Mouse (Mus musculus) A20 (cell line): ENCODE measurements at regions not wholly inside any gene's neighbourhood (a gene's known extent, or its start where the extent isn't known, plus 50 kb on each side); places are given as distances from the start of the nearest gene placed in this dataset.
"Not testable (repeated sequence)": the region's sequence is repeated elsewhere in the genome, so short reads cannot be mapped to it uniquely, and the experiment has no call there.

Experiments
- DNase-seq: peaks from one replicate; pipeline ENCODE4 v3.0.0-alpha.2; 2011; ENCODE audit warnings: low read depth, low spot score

DNA sequence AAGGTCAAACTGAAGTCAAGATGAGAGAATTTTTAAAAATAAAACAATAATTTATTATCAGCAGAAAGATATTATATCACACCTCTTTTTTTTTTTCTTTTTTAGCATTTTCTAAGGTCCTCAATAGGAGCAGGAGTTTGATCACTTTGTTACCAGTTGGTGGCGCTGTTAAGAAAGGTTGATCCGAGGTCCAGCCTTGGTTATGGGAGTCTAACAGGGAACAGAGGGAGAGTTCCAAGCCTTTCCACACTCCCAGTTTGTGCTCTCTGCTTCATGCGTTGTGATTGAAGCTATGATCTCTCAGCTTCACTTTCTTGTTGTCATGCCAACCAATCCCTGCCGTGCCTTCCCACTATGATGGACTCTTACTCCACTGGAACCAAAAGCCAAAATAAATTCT lies 83.8 kb downstream of the Fam174a start:
- DNase-seq: peak; percentile 49

DNA sequence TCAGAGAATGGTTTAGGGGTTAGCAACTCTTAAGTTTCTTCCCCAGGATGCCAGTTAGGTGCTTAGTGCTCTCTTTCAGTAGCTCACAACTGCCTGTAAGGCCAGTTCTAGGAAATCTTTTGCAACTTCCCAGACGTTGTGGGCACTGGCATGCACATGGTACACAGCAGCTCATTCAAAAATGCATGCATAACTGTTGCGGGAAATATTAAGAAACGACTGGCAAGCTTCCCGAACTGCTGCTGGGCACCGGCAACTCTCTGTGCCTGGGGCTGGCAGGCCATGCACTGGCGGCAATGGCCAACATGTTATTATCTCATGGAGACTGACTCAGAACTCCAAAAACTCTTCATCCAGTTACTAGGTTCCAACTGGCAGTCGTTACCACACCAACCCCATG lies 86.3 kb downstream of the Fam174a start:
- DNase-seq: no peak

DNA sequence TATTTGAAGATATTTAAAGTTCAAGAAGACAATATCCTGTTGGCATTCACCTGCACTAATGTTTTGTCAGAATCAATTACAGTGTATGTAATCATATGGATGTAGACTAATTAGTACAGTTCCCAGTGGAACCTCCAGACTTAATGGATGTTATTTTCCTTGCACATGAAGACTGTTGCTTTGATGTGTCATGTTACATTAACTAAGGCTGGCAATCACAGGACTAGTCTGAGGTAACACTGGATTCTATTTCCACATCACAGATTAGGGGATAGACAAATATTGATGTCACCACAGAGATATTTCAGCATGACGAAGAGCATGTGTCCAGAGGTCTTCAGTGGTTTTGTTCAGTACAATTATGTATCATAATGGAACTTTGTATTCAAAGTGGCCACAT lies 108.8 kb downstream of the Fam174a start:
- DNase-seq: no peak

DNA sequence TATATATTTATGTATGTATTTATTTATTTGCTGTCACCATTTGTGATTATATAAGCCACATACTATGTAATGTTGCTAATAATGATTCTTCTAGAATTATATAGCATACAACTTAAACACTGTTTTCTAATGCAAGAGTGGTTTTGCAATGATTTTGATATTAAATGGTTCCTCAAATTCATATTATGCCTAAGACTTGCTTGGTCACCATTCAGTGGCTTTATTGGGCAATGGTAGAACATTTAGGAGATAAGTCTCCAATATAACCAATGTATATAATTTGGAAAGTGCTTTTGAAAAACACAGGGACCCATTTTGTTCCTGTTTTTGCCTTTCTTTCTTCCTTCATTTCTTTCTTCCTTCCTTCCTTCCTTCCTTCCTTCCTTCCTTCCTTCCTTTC lies 112.0 kb downstream of the Fam174a start:
- DNase-seq: no peak

DNA sequence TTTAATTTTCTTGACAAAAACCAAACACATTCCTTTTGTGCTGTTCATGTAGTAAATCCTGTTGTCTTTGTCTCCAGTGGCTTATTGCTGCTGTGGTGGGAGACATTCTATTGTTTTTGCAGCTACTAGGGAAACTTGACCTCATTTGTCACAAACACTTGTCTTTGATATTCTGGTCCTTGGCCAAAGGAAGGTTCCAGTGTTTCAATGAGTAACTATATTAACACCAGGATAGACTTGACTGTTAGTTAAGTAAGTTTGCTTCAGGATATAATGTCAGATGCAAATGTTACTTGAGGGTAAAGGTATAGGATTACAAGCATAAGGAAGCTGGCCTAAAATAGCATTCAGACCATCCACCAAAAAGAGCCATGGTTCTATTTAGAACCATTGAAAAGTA lies 123.7 kb downstream of the Fam174a start:
- peak; percentile 22 for DNase-seq

DNA sequence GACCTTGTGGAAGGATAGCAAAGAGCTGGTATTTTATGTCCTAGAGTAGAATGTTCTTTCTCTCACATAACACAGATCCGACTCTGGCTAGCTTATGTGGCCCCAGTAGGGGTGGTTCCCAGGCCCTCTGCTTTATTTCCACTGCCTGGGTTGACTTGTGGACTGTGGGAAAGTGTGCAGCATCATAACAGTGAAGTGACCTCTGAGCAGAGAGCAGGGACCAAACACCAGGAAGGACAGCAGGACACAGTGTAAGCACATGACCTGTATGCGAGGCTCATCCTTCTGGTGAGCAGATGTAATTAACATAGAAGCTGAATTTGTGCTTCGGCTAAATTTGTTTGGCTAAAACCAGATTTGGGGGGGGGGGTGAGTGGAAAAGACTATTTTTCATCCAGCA lies 132.1 kb downstream of the Fam174a start:
- no peak for DNase-seq

DNA sequence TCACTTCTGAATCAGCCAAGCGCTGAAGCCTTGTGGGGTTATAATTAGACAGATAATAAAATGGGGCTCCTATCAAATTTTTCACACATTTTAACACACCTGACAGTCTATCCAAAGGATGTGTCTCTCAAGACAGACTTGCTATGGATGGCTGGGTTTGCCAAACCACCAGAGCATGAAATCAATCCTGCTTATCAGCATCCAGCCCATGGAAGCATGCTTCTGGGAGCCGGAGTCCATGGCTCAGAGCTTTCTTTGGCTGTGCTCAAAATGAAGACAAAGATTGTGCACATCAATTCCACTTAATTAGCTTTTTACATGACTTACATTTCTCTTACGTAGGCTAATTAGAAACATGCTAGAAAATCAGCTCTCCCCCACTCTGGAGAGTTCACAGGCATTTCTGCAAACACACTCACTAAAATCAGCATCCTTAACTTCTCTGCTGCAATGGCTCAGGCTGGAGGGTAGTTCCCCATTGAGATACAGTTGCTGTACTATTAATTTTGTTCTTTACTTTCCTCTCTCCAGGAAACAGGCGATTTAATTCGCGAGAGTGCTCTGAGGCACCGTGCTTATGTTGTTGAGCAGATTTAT lies 135.6 kb downstream of the Fam174a start:
- peak; percentile 18 for DNase-seq

DNA sequence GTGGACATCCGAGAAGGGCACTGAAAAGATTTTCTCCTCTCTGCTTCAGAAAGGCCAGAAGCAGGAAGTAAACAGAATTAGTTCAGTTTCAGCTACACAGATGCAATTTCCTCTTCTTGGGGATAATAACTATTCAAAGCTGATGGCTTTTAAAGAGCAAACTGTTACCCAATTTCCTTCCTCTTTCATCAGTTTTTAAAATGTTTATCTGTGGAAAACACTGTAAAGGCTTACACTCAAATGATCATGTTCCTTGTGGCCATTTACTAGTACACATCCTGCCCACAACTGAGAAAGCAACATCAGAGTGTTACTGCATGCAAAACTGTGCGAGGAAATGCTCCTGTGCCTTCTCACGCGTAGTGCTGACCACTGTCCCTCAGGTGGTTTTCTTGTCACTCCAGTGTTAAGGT lies 137.5 kb downstream of the Fam174a start:
- peak; percentile 76 for DNase-seq

DNA sequence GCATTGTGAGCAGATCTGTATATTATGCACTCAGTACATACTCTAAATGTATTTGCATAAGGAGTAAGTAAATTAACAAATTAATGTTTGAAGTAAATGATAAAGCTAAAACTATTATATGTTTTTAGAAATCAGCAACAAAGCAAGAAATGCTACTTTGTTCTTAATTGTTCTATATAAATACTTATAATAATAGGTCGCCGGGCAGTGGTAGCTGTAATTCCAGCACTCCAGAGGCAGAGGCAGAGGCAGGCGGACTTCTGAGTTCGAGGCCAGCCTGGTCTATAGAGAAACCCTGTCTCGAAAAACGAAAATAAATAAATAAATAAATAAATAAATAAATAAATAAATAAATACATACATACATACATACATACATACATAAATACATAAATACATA lies 138.3 kb downstream of the Fam174a start:
- peak; percentile 91 for DNase-seq

DNA sequence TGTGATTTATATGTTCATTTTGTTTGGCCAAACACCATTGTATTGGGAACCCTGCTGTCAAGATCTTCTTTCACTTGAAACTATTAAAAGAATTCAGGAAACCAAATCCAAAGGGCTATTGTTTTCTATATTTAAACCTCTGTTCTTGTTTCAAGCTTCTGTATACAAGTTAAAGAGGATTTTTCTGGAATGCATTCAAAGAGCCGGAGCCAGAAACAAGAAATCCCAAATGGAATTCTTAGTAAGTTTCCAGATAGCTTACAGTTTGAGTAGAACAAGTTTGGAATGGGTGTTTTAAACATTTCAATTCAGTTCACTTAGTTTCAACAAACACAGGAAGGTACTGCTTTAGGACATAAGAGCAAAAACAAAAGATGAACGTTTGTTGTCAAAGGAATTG lies 140.8 kb downstream of the Fam174a start:
- no peak for DNase-seq

DNA sequence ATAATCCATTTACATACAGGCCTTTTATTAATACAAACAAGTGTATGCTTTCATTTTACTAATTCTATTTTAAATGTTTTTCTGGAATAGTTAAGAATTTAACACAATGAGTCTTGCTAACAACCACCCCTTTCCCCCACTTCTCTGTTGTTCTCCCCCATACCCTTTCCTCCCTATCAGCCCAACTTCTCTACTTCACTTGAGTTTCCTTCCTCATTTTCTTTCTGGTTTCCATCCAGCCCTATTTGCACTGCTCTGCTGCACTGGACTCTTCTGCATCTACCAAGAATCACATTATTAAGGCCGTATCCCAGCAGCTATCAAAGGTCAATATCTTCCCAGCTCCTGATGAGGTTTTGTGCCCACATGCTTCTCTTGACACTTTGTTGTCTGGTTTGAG lies 145.9 kb downstream of the Fam174a start:
- DNase-seq: peak; percentile 12

DNA sequence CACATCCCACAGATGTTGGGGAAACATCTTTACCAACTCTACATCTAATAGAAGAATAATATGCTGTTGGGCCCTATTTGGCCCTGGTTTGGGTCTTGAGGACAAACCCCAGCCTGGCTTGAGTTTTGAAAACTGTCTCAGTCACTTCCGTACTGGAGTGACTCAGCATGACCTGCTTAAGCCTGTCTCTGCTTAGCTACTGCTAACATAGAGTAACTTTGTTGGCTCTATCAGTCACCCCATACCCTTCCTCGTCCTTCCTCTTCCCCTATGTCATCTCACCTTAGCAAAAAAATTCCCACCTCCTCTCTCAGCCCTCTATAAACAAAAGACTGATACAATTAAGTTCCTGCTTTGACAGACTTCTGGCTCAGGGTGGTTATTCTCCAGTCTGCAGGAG lies 154.7 kb downstream of the Fam174a start:
- DNase-seq: no peak

DNA sequence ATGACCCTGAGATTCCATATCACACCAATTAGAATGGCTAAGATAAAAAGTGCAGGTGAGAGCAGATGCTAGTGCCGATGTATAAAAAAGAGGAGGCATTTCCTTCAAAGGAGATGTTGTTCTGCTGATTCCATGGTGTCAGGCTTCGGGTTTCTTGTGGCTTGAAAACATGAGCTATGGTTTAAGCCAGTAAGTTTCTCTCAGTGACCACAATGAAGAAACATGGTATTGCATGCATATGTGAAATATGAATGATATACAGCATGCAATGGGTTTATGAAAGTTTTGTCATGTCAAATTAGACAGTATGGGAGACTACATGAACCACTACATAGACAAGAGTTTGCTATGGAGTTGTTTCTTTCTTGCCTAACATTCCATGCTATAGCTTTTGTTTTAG lies 155.3 kb downstream of the Fam174a start:
- no peak for DNase-seq

DNA sequence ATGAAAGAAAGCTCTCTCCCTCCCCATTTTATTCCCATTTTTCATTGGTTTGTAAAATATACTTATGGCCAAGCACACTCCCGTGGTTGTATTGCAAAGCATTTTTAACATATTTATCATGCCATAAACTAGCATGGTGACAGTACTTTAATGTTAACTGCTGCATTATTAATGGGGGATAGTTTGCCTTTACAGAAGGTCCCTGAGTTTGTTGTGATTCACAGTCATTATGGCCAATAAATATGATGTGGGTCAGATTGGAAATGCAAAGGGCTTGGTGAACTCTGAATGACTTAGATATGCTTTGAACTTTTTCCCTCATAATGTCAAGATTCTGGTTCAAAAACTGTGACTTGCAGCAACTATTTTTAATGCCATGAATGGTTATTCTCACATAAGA lies 157.1 kb downstream of the Fam174a start:
- DNase-seq: no peak

DNA sequence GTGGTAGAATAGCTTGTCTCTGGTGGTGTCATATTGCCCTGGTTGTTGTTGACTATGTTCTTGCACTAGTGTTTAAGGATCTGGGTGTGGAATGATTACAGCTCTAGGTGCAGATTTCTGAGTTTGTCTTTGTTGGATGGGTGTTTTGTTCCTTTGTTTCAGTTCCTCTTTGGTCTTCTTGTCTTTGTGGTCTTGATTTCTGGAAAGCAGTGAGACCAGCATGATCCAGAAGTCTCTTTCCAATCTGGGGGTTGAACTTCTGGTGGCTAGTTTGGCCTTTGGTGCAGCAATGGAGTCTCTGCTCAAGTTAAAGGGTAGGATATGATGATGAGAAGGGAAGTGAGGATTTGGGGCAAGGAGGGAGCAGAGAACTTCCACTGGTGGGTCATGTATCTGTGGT lies 174.4 kb downstream of the St8sia4 start:
- peak; percentile 41 for DNase-seq

DNA sequence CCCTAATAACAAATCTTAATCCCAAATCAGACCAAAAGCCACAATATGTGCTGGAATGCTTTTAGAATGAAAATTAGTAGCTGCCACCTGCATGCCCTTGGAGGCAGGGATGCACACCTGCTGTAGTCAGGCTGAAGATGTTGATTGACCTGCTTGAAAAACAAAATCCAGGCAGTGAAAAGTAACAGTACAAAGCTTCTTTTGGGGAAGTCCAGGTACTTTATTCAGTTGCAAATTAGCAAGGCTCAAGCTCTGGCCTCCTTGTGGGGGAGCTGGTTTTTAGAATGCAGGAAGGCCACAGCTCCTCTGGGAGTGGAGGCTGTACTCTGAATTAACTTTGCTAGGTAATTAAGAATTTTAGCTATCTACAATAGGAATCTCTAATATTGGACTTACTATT lies 166.7 kb downstream of the St8sia4 start:
- not testable (repeated sequence) for DNase-seq

DNA sequence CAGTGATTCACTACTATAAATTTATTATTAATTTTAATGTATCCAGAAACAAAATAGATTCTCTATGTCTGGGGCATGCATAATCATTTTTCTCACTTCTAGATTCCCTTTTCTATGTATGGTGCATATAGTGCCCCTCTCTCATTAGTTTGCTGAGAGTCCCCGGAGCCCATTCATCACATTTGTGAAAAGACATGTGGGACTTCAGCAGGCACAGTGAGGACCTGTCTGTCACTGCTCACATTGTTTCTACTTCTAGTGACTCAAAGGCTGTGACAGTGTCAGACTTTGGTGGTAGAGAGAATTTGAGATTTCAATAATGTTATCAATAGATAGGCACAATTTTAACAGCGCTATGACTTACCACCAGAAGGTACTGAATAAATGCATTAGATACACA lies 158.7 kb downstream of the St8sia4 start:
- DNase-seq: no peak

DNA sequence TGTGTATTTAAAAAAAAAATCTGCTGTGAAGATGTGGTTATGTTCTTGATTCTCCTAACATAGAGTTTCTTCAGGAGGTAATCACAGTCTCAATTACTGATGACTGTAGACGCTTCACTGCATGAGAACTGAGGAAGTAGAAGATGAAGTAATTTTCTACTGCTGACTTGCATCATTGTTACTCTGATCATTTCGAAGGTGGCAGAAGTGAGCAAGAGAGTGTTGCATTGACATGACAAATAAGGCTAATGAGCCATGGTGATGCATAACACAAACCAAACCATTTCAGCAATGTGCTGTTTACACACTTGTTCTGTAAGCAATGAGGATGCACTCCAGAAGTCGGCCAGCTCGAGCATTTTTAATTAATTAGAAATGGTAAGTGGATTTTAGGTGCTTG lies 138.6 kb downstream of the St8sia4 start:
- no peak for DNase-seq

DNA sequence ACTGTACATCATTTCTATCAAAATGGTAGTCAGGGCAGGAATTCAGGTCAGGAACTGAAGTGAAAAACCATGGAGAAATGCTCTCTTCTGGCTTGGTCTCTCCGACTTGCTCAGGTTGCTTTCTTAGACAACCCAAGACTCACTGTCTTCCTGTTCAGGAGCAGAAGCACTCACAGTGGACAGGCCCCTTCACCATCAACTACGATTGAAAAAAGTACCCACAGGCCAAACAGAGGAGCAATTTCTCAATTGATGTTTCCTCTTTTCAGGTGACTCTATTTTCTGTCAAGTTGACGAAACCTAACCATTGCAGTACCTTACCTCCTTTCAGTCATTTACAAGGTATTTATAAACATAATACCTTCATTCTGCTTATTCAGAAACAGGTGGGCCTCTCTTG lies 136.4 kb downstream of the St8sia4 start:
- no peak for DNase-seq
